Mouse (Mus musculus) olfactory bulb, adult 2 months (tissue): Measurements from ENCODE around the gene Gfi1. TPM values are rescaled to one million over a fixed set of nuclear protein-coding genes. Genes with fewer than 3 reads are reported as not detected.

Source experiments
- H3K27ac ChIP-seq: fragments of 200-500 bp; 2 replicates; pipeline ENCODE4 v1.5.1; 2012; ENCODE audit warnings: low read depth, low read length; ENCODE audit not compliant: insufficient read depth
- H3K4me1 ChIP-seq: fragments of 200-500 bp; 2 replicates; pipeline ENCODE4 v1.6.1; 2012; ENCODE audit warnings: low read length; ENCODE audit not compliant: control insufficient read depth, insufficient read depth
- H3K4me3 ChIP-seq: fragments of 200-500 bp; 2 replicates; pipeline ENCODE4 v1.5.1; 2012; ENCODE audit warnings: mild to moderate bottlenecking, low read depth, low read length, moderate library complexity; ENCODE audit not compliant: insufficient read depth
- CTCF ChIP-seq: fragments of 200-500 bp; IDR thresholded peaks from 2 replicates; pipeline ENCODE4 v1.5.1; 2012; ENCODE audit warnings: low read depth, mild to moderate bottlenecking, low read length, moderate library complexity; ENCODE audit not compliant: insufficient read depth
- POLR2A ChIP-seq: fragments of 200-500 bp; IDR thresholded peaks from 2 replicates; pipeline ENCODE4 v1.6.1; 2012; ENCODE audit warnings: mild to moderate bottlenecking, low read depth, low read length, moderate library complexity; ENCODE audit not compliant: insufficient read depth
- WGBS: fragments of 180-500 bp; shearing (Covaris S2); methylation state at CpG from one replicate; pipeline ENCODE4 v1.1.7; 2018; 5-methylcytosine and 5-hydroxymethylcytosine counted together
- polyA plus RNA-seq: library from polyadenylated mRNA; stranded (reverse); fragments of >200 nt; gene quantifications from 2 replicates; pipeline ENCODE4 v1.2.4, GENCODE M21; 2012; ENCODE audit warnings: low replicate concordance; ENCODE audit not compliant: missing spikeins, insufficient read depth, insufficient read length

Gfi1 gene
- not detected in 2 replicates for polyA plus RNA-seq

DNA sequence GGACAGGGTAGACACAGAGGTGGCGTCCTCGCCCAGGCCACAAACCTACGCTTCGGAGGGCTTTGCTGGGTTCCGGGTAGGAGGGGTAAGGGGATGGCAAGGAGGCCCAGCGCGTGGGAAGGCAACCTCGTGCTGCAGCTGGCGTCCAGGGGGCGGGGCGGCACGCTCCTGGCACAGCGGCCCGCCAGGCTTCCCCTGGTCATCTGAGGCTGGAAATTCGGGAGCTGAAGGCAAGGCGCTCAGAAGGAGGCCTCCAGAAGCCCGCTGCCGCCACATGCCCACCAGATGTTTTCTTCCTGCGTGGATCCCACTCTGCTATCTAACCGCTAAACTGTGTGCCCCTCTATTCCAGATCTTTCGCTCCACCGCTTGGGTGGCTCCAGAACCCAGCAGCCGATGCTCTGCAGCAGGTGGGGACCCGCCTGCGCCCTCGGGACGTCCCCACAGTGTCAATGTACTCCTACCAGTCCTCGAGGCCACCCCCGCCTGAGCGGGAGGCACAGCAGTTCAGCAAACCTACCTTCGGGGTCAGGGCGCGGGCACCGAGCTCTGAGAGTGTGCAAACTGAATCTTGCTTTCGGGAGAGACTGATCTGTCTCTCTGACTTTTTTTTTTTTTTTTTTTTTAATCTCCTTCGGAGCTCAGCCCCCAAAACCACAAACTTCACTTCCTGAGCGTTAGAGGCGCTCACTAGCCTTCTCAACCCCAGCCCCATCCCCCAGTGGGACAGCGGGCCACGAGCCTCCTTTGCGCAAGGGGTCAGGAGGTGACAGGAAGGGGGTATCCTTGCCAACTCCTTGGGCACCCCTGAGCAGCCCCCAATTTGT, at the start of gene Gfi1:
Gene Gfi1, minus strand, starts transcription at position 602 of the 827 bp plus-strand sequence.
- Histone ChIP-seq H3K4me1 (peaks cover 26% of the 10 kb centered on the region), H3K4me3 (no peak within 1 kb of the TSS; the same call in 1 of the 2 replicates), H3K27ac (no peak within 1 kb of the TSS)
- under 1% methylated on average over 41 of the region's 41 CpGs for WGBS
- TF ChIP-seq POLR2A: no peak
- TF ChIP-seq CTCF: no peak

DNA sequence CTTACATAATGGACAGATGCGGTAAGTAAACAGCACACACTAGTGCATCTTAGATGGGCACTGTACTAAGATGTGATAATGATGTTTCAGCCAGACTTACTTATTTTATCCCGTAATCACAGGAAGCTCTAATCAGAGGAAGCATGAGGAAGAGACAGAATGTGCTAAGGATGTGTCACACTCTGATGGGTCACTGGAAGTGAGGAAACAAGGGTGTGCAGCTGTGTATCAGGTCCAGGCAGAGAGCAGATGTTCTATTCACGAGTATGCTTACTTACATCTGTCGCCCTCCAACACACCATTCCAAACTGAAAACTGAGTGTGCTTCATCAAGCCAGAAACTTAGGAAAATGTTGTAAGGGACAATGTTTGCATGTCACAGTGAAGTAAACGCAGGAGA, 46.2 kb upstream of the Gfi1 start:
- WGBS: 78% methylated on average over 5 of the region's 5 CpGs
- TF ChIP-seq POLR2A (no peak), CTCF (no peak)
- no peak overlapping the region for H3K4me3 ChIP-seq
- no peak overlapping the region for H3K27ac ChIP-seq
- no peaks in the 10 kb centered on the region for H3K4me1 ChIP-seq

DNA sequence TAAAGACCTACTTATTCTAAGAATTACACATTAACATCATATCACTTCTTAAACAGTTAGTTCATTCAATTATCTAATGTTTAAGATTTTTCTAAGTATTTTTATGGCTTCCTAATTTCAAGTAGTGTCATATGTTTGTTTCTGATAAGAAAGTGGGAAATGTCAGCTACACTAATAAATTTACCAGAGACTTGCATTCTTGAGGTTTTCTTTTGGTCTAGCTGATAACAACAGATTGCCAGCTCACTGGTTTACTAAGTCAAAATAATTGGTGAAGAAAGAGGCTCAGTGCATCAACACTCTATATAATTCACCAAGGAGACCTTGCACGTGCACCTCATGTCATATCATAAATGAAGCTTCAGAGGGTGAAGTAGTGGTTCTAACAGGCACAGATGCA, 42.4 kb upstream of the Gfi1 start:
- WGBS: 100% methylated on average over 1 of the region's 1 CpGs
- Histone ChIP-seq H3K4me1 (no peaks in the 10 kb centered on the region), H3K4me3 (no peak overlapping the region), H3K27ac (no peak overlapping the region)
- TF ChIP-seq CTCF (no peak), POLR2A (no peak)

DNA sequence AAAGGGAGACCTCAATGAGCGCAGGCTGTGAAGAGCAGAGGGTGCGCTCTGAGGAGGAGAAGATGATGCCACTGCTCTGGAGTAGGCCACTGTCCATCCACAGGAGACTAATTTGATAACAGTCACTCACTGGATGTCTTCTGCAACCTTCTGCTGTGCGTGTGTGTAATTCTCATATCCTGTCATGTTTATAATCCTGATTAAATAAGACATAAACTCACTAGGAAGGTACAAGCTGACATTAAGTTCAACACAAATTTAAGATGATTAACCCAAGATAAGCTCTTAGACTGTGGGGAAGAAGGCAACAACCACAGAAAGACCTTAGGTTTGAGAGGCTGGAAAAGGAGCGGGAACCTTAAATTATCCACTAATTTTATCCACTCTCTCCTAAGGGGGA, 40.1 kb upstream of the Gfi1 start:
- WGBS: 94% methylated on average over 4 of the region's 4 CpGs
- TF ChIP-seq POLR2A: no peak
- no peak for TF ChIP-seq CTCF
- H3K4me1 ChIP-seq: no peaks in the 10 kb centered on the region

DNA sequence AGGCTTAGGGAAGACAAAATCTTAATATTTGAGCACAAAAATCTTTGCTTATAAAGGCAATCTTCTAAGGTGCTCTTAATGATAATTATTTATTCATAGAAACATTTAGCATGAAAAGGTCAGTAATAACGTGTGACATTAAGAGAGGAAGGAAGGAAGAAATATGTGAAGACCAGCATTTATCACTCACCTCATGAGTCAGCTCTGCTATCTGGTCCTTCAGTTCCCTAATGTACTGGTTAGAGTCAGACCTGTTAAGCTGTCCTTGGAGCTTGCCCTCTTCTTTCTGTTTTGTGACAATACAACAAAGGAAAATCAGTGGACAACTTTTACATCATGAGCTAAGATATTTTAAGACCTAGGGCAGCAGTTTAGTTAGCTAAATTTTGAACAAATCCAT, 38.6 kb upstream of the Gfi1 start:
- TF ChIP-seq CTCF (no peak), POLR2A (no peak)
- H3K4me3 ChIP-seq: no peak overlapping the region
- no peaks in the 10 kb centered on the region for H3K4me1 ChIP-seq
- 85% methylated on average over 1 of the region's 1 CpGs for WGBS
- no peak overlapping the region for H3K27ac ChIP-seq

More for the DNA sequence above, 40.1 kb upstream of the Gfi1 start:
- Histone ChIP-seq H3K27ac (no peak overlapping the region), H3K4me3 (no peak overlapping the region)

DNA sequence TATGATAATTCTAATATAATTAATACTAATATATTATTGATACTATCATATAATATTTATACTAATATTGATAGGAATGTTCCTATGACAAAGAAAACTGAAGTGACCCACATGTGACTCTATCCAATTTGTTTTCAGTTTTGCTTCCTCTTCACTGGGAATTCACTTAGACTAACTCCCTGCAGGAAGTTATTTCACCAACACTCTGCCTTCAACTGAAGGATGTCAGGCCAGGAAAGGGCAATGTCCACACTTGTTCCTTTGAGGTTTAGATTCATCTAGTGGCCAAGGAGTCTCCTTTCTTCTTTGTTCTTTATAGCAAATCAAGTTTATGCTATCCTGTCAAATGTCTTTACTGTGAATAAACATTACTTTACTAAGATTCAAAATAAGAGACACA, 37.8 kb upstream of the Gfi1 start:
- Histone ChIP-seq H3K4me3 (no peak overlapping the region), H3K27ac (no peak overlapping the region), H3K4me1 (no peaks in the 10 kb centered on the region)
- no peak for TF ChIP-seq CTCF
- TF ChIP-seq POLR2A: no peak

DNA sequence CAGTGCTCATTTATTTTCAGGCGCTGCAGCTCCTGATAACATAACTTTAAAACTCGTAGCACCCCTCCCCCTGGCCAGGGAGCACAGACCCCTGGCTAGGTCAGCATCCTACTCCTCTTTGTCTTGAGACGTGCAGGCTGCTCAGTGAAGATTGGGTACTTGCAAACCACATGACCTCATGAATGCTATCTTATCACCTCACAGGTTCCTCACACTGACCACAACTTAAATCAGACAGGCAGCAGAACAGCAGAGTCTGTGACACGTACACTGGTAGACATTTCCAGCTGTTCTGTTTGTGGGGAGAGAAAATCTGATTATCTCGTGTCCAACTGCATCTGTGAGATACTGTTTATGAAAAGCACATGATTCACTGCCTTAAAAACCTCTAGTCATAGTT, 33.3 kb upstream of the Gfi1 start:
- Histone ChIP-seq H3K4me1 (no peaks in the 10 kb centered on the region), H3K27ac (no peak overlapping the region), H3K4me3 (no peak overlapping the region)
- TF ChIP-seq POLR2A (no peak), CTCF (no peak)
- WGBS: 88% methylated on average over 5 of the region's 5 CpGs

DNA sequence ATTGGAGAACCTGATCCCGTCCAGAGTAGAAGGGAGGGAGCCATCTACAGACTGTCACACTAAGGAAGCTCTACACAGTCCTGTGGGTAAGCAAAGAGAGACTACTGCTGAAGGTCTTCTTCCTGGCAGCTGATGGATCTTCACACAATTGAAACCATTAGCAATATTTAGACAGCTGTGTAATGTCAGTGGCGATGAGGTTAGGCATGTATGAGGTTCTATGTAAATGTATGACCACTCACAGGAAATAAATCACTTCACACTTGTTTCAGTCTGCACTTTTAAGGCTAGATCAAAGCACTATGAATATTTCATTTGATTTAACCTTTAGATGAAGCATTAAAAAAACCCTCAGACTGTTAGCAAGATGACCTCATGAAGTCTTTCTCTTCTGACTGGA, 30.2 kb upstream of the Gfi1 start:
- WGBS: 79% methylated on average over 2 of the region's 2 CpGs
- Histone ChIP-seq H3K27ac (no peak overlapping the region), H3K4me1 (no peaks in the 10 kb centered on the region), H3K4me3 (no peak overlapping the region)
- TF ChIP-seq POLR2A: no peak

DNA sequence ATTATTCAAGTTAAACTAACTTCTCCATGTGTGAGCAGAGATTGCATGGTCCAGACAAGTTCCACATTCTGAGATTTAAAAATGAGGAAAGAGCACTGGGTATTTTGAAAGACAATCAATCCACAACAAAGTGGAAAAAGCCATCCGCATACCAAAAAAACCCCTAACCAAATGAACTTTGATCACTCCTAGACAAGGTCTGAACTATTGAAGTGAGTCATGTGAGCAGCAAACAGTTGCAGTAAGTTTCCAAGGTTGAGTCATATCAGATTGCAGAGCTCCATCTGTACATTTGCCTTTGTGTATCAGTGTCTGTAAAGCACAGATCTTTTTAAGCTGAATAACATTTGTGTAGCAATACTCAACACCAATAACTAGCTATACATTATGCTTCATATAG, 28.9 kb upstream of the Gfi1 start:
- H3K4me1 ChIP-seq: no peaks in the 10 kb centered on the region
- TF ChIP-seq CTCF: no peak
- TF ChIP-seq POLR2A: no peak
- WGBS: 95% methylated on average over 1 of the region's 1 CpGs
- no peak overlapping the region for H3K4me3 ChIP-seq
- no peak overlapping the region for H3K27ac ChIP-seq
